In genomic region chr3:31141621-31142020, GRCm38 (mm10) we compare ENCODE assay signal across 16 mouse cellular contexts. TPM values are rescaled to one million over a fixed set of nuclear protein-coding genes. Genes with fewer than 3 reads are reported as not detected.
"Had no signal": no experiment of that assay in that cellular context is flagged by ENCODE, and none has a peak within 500 bp of the region (broad histone marks: within the 10 kb centered on the region; RNA-seq: fewer than 3 reads in every experiment).

No protein-coding gene starts in this region.

- H3K9ac ChIP-seq: neural tube, embryonic 15.5 days; stomach, embryonic 15.5 days had no signal

- H3K4me3 ChIP-seq: neural tube, embryonic 15.5 days; stomach, embryonic 15.5 days had no signal

- DNase-seq: retina, postnatal 1 day; right cerebral cortex, adult 18-20 months; right cerebral cortex, postnatal 14 days; right cerebral cortex, postnatal 25 days; right cerebral cortex, postnatal 4 days; spleen, adult 18-20 months; thymus, adult 18-20 months; thymus, adult 2 months; thymus, postnatal 14 days; thymus, postnatal 25 days; thymus, postnatal 36 days; thymus, postnatal 4 days had no signal

- H3K4me1 ChIP-seq: stomach, embryonic 15.5 days had no signal

- H3K27ac ChIP-seq: neural tube, embryonic 15.5 days; stomach, embryonic 15.5 days; stomach, postnatal 0 days had no signal

- H3K36me3 ChIP-seq: neural tube, embryonic 15.5 days; stomach, embryonic 15.5 days had no signal

- H3K4me2 ChIP-seq: neural tube, embryonic 15.5 days; stomach, embryonic 15.5 days had no signal

- H3K9me3 ChIP-seq: neural tube, embryonic 15.5 days; stomach, embryonic 15.5 days had no signal

- H3K27me3 ChIP-seq: neural tube, embryonic 15.5 days; stomach, embryonic 15.5 days had no signal

RNA-seq across cellular contexts. Expression of gene Cldn11, which starts 8.1 kb away (rescaled TPM):
- total RNA-seq: neutrophil, adult 5-6 weeks had no signal
